Mouse (Mus musculus) ES-CJ7 (cell line): ENCODE measurements around the gene Ell.
A peak's percentile ranks its signal among the peaks of the same experiment; 100 is the strongest.

ENCODE experiments used
- DNase-seq: peaks from one replicate; pipeline ENCODE4 v3.0.0; 2011; ENCODE audit warnings: low read depth, low spot score

The Ell gene

DNA sequence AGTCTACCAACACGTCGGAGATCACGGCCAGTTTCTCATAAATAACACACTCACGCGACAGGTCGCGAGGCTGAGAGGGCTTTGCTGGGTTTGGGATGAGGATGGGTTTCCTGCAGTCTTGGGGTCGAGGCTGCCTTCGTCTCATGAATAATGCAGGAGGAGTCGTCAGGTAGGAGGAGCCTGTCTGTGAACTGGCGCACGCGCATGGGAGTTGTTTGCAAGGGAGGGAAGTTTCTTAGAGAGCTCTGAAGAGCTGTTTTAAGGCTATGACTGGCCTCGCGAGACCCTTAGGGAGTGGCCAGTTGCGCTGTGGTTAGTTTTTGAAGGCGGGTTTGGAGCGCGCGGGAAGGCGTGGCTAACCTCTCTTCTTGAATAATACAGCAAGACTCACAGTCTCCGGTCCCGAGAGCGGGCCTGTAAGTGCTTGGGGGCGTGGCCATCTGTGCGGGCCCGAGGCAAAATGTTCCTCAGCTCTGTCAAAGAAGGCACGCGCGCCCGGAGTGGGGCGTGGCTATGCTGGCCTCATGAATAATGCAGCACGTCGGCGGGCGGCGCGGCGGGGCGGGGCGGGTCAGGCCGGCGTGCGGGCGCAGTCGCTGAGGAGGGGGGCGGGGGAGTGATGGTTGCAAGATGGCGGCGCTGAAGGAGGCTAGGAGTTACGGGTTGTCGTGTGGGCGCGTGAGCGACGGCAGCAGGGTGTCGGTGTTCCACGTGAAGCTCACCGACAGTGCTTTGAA lies at the start of gene Ell:
Ell (plus strand) TSS at position 381 of the 737 bp plus-strand sequence.
- peak; percentile 100 for DNase-seq

DNA sequence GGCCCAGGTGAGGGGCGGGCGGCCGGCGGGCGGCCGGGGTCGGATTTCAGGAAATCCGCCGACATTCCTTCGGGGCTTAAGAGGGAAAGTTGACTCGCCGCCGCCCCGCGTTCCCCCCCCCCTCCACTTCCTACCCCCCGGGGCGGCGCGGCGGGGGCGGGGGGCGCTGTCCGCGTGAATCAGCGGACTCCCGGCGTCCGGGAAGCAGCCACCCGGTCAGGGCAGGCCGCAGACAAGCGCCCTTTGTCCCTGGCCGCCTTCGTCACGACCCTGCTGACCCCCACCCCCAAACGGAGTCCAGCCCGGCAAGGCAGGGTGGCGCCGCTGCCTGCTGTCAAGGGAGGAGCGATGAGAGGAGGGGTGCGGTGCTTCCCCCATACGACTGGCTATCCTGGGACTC lies 49.7 kb upstream of the Ell start:
- no peak for DNase-seq

DNA sequence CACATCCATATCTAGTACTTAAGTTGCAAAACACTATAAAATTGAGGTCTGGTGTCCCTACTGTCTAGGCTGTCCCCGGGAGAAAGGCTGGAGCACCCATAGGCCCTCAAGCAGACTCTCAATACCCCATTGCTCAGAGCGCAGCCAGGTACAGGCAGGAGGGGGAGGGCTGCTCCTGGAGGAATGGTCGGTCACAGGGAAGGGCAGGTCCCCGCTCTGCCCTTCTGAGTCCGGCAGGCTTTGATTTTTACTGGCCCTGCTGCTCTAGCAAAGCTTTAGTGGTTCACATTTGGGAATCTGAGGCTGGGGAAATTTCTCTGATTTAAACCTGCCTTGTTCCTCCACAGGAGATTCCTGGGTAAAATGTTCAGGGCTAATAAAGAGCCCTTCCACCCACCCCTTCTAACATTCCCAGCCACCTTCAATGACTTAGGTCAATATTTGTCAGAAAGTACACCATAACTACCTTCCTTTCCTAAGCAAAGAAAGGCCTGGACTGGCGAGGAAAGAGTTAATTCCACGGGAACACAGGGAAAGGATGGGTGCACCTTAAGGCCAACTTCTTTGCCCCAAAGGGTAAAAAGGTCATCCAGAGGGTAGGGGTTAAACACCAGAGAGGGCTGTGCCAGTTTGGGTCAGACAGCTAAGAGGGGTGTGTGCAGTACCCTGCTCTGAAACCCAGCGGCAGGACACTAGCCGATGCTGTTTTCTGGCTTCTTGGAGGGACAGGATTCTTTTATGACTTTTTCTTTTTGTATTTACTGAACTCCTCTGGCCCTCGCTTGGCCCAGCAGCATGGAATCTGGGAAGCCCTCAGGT lies 49.0 kb upstream of the Ell start:
- no peak for DNase-seq

DNA sequence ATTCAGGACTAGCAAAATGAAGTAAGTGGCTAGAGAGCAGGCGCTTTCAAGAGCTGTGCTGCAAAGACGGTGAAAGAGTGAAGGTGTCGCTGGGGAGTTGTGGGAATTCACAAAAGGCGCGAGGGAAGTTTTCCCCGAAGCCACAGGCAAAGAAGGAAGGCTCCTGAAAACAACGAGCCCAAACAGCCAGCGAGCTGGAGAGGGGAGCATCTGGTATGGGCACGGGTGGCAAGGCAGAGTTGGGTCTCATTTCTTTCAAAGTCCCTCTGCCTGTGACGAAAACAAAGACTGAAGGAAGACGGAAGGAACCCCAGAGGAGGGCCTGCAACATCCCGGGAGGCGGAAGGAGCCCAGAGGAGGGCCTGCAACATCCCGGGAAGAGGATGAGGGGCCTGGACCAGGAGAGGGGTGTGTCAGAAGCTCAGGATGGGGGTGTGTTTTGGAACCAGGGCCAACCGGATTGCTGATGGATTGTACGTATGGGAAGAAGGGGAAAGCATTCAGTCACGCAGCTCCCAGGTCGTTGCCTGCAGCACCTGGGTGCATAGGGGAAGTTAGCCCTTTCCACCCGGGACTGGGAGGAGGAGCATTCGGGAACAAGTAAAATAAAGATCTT lies 48.3 kb upstream of the Ell start:
- peak; percentile 79 for DNase-seq

DNA sequence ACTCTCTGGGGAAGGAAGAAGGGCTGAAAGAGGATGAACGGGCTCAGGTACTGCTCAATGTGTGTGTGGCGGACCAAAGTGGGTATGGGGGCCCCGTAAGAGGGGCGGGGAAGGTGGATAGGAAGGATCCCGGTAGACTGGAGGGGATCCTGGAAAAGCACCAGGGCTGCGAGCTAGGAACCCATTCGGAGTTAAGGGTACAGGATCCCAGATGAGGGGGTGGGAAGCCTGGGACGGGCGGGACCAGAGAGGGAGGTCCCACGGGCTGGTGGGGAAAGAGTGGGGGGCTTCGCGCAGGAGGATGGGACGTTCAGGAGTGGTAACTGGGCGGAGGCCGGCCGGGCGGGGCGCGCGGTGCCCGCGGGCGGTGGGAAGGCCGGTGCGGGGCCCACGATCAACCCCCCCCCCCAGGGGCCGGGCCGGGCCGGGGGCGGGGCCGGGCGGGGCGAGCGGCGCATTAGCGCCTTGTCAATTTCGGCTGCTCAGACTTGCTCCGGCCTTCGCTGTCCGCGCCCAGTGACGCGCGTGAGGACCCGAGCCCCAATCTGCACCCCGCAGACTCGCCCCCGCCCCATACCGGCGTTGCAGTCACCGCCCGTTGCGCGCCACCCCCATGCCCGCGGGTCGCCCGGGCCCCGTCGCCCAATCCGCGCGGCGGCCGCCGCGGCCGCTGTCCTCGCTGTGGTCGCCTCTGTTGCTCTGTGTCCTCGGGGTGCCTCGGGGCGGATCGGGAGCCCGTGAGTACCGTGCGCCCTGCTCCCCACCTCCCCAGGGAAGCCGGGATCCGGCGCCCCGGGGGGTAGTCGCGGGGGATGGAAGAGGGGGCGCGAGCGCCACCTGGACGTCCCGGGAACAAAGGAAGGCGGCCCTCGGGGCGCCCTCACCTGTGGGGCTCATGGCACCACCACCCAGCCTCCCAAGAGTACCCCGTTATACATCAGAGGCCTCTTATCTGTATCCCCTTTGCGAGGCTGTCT lies 46.3 kb upstream of the Ell start, which contains the start of gene Crlf1:
Crlf1 (plus strand) TSS at position 495 of the 977 bp plus-strand sequence.
- DNase-seq = peak; percentile 27

DNA sequence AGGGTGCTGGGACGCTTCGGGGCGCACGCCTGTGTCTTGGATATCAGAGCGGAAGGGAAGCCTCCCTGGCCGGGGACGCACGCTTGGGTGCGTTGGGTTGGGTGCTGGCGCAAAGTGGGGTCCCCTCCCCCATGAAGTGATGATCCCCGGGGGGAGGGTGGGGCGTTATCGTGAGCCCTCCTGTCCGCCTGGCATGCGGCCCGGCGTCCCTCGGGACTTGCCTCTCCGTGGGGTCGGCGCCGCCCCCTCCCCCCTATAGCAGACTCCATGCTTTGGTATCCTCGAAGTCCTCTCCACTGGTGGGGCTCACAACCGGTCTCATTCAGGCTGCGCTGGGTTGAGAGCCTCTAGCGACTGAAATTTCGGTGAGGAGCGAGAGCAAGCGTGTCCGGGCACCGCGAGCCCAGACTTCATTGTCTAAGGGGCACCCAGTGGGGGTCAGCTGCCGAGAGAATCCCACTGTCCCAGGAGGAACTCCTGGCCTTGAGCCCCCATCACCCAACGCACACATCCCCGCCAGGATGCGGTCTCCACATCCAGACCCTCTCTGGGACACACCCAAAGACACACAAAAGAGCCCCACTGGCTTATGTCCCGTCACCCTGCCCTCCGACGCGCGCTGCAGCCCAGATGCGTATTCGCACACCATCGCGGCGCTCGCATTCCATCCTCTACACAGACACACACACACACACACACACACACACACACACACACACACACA lies 45.4 kb upstream of the Ell start:
- peak; percentile 54 for DNase-seq

DNA sequence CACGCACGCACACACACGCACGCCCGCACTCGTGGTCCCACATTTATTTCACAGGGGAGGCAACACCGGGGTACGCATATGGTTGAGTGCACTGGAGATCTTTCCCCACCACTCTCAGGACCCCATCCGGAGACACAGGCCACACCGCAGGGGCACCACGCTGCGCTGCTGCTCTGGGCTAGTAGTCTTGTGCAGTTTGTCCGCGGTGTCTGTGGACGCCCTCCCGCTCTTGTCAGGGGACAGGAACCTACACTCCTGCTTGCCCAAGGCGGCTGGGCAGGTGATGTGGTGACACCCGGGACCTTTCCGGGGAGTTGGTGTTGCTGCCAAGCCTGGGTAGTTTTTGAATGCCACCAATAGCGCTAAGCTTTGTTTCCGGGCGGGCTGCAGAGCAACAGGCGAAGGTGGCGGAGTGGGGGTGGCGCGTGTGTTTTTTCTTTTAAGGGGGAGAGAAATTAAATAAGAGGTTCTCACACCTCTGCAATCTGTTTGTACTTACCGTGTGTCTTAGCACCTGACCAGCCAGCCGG lies 44.8 kb upstream of the Ell start:
- peak; percentile 36 for DNase-seq

DNA sequence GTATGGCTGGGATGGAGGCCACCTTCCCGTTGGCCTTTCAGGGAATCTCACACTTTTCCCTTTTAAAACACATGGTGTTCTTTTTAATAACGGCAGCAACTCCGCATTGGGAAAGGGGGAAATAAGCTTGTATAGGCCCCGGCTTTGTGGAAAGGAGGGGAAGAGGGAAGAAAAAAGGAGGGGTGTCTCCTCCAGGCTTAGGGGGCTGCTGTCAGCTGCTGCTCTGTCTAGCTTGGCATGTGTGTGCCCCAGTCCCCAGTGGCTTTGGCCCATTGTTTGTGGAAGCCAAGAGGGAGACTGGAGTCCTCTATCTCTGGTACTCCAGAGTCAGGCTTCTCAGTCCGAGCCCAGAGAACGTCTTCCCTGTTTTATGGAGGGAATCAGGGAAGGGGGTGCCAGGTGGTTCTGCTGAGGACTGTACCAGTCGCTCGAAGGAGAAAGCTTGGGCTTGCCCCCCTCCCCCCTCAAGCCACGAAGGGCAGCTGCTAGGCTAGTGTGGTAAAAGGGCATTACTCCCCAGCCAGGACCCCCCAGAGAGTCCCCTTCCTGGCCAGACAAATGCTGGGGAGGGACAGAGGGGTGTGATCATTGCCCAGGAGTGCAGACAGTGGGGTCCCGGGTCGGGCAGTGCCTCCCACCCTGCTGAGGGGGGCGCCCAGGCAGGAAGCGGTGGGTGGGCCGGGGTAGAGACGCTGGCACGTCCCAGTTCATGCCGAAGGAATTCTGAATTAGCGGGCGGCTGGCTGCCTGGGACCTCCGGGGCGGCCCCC lies 44.1 kb upstream of the Ell start:
- DNase-seq = no peak

DNA sequence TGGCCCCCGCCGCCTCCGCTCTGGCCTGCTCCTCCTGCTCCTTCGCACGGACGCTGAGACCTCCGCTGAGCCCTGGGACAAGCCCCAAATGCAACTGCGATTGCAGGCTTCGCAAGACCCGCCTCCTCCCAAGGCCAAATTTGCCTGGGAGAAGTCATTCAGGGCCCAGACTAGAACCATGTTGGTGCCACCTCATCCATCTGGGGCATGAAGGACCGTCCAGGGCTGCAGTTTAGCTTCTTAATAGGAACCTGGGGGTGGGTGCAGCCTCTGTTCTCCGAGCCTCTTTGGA lies 43.5 kb upstream of the Ell start:
- peak; percentile 26 for DNase-seq

DNA sequence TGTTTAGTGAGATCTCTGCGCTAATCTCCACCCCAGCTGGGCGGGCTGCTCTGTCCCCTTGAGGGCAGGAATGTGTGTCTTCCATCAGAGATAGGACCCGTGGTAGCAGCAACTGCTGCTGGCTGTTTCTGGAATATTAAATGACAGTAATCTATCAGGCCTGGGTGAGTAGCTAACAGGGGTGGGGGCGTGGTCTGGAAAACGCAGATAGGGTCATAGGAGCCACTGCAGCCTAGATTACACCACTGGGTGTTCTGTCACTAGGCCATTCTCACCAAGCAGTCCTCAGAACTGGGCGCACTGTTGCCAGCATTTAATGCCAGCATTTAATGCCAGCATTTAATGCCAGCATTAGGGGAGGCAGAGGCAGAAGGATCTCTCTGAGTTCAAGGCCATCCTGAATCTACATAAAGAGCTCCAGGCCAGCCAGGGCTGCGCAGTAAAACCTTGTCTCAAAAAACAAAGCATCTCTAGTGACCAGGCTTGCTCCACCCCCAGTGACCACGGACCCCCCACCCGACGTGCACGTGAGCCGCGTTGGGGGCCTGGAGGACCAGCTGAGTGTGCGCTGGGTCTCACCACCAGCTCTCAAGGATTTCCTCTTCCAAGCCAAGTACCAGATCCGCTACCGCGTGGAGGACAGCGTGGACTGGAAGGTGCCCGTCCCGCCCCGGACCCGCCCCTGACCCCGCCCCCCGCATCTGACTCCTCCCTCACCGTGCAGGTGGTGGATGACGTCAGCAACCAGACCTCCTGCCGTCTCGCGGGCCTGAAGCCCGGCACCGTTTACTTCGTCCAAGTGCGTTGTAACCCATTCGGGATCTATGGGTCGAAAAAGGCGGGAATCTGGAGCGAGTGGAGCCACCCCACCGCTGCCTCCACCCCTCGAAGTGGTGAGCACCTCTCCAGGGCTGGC lies 38.6 kb upstream of the Ell start:
- DNase-seq = peak; percentile 69

DNA sequence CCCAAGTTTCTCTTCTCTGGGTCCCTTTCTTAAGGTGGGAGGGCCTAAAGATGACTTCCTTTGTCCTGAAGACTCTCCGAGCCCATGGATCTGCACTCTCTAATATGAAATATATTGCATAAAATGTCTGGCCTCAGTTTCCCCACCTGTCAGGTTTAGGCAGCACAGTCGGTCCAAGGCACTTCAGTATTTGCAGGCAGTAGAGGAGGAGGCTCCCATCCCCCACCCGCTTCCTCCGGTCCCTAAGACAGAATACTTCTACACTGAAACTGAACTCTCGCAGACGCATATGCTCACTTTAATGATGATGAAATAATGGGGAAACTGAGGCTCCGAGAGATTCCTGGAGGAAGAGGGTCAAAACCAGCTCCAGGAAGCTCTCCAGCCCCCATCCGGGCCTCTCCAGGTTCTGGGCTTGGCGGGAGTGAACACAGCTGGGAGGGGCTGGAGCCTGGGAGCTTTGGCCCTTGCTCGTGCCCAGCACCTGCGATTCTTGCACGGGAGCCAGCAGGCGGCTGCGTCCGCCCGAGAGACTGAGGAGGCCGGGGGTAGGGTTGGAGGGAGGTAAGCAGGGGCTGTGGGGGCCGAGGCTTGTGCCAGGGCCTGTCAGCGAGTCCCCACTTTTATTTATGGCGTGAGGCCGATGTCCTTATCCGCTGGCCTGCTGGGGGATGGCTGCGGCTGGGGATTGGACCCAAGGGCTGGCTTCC lies 37.3 kb upstream of the Ell start:
- DNase-seq = peak; percentile 27

DNA sequence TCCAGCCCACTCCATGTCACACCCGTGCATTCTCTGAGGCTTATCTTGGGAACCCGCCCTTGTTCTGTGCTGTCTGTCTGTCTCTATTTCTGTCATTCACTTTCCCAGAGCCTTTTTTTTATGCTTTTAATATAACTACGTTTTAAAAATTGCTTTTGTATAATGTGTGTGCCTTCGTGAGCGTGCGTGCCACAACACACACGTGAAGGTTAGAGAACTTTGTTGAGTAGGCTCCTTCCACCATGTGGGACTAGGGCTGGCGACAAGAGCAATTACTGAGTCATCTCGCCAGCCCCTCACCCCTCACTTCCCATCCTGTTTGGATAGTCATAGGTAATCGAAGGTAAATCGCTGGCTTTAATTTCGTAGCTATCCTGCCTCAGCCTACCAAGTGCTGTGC lies 36.7 kb upstream of the Ell start:
- DNase-seq = peak; percentile 14

DNA sequence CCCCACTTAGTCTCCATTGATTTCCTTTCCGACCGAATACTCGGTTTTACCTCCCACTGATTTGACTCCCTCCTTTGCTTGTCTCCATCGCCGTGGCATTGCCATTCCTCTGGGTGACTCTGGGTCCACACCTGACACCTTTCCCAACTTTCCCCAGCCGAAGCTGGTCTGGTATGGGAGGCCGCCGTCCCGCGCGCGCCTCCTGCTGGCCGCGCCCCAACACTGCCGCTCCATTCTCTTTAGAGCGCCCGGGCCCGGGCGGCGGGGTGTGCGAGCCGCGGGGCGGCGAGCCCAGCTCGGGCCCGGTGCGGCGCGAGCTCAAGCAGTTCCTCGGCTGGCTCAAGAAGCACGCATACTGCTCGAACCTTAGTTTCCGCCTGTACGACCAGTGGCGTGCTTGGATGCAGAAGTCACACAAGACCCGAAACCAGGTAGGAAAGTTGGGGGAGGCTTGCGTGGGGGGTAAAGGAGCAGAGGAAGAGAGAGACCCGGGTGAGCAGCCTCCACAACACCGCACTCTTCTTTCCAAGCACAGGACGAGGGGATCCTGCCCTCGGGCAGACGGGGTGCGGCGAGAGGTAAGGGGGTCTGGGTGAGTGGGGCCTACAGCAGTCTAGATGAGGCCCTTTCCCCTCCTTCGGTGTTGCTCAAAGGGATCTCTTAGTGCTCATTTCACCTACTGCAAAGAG lies 36.1 kb upstream of the Ell start:
- DNase-seq = peak; percentile 72

DNA sequence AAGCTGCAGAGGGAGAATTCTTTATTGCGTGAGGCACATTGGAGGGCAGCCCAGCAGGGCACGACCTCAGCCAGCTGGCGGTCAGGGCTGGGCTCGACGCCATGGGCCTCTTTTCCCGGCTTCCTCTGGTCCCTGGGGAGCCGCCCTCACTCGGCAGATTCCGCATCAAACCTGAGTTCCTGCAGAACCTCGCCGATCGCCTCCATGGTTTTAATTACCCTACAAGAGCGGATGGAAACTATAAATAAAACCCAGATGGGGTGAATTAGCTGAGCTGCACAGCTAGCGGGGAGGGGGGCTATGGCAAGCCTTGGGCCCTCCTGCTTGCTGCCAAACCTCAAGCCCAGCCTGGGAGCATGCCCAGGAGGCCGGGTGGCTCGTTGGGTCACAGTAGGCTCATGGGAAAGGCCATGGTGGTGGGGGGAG lies 35.0 kb upstream of the Ell start:
- DNase-seq = no peak

DNA sequence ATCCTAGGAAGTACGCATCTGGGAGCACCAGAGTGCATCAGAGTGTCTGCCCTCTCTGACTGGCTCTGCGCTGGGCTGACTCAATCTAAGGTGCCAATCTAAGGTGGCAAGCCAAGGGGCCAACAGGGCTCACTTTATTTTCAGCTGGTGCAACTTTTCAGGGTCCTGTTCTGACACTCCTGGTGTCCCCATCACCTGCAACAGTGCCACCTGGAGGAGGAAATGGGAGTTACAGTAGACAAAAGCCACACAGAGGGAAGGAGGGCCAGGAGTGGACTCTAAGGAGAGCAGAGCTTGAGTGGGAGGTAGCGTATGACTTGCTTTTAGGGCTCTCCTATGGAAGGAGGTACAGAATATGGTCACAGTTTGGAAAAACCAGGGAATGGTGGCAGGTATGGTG lies 34.4 kb upstream of the Ell start:
- DNase-seq = peak; percentile 82

DNA sequence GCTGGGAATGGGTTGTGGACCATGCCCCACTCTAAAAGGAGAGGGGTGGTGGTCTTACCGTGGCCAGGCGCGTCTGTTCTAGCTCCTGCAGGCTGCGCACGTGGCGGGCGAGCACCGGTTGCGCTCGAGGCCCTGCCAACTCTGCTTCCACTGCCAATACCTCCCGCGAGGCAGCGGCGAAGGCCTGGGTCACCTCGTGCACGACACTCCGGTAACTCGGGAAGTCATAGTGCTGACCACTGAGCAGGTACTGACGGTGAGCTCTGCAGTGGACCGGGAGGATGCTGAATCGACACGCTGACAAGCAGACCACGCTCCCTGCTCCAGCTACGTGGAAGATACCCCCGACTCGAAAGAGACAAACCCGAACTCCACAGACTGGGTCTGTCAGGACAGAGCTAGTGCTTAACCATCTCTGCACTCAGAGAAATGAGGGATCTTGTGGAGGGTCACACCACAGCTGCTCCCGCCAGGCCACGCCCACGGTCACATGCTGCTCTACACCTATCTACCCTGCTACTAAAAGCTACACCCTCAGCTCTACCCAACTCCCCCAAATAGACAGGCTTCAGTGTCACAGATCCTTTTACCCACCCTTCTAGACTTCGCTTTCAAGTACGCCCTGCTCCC lies 33.4 kb upstream of the Ell start:
- no peak for DNase-seq
